Mouse (Mus musculus) right cerebral cortex, postnatal 4 days (tissue): ENCODE data around the gene Gm10153.
"Not testable (repeated sequence)": the region's sequence is repeated elsewhere in the genome, so short reads cannot be mapped to it uniquely, and the experiment has no call there.

Source experiments
- DNase-seq: peaks from one replicate; pipeline ENCODE4 v3.0.0-alpha.2; 2022

Gene Gm10153

DNA sequence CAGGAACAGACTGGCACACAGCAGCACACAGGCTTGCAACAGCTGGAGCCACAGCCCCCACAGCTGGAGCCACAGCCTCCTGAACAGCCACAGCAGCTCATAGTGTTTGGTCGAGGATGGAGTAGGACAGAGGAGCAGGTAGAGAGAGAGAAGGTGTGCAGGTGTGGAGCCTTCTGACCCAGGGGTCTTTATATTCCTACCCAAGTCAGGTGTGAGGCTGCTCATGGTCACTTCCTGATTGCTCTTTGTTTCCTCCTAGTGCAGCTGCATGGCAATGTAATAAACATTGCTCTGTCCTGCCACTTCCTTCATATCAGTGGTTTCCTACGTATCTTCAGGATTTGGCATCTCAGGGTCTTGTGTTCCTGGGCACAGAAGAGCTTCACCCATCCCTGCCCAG lies at the start of gene Gm10153:
Gene Gm10153 (minus strand): TSS at position 101 of the 400 bp plus-strand sequence.
- DNase-seq: no peak

DNA sequence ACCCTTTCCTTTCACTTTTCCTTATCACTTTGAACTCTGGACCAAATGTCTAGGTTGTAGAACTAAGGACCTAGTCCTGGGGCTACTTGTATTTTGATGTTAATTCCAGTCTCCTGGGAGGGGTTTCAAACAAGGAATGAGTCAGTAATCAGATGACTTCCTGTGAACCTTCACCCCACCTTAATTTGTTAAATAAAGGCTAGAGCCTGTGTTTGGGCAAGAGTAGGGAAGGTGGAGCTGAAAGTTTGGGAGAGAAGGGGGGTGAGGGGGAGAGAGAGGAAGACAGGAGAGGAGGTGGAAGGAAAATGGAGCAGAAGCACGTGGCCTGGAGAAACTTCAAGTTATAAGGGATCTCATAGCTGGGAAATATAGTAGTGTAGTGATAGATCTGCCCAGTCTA lies 41.4 kb upstream of the Gm10153 start:
- no peak for DNase-seq

GRCm38 (mm10) chr7:142229871-142230270 lies 39.7 kb upstream of the Gm10153 start, which contains the start of gene Krtap5-5:
Gene Krtap5-5, minus strand, starts transcription at chr7:142229971.
- not testable (repeated sequence) for DNase-seq

DNA sequence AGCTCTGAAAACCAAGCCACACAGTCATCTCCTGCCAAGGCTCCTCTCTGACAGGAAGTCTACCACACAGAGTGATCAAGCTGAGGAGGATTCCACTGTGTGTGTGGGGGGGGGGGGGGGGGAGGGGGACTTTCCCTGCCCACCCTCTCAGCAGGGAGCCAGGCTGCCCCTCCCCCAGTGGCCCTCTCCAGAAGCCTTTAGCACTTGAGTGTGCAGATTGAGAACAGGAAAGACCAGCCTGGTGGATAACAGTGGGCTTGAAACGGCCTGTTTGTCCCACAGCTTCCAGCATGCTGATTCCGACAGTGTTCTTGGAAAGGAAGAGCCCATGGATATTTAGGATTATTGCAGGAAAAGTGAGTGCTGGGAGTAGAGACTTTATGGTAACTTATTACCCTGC lies 34.3 kb upstream of the Gm10153 start:
- no peak for DNase-seq

GRCm38 (mm10) chr7:142212136-142212535 lies 21.9 kb upstream of the Gm10153 start:
- DNase-seq: not testable (repeated sequence)

GRCm38 (mm10) chr7:142211559-142211958 lies 21.4 kb upstream of the Gm10153 start, which contains the start of gene Gm7579:
Gene Gm7579, plus strand, starts transcription at chr7:142211859.
- DNase-seq: no peak

DNA sequence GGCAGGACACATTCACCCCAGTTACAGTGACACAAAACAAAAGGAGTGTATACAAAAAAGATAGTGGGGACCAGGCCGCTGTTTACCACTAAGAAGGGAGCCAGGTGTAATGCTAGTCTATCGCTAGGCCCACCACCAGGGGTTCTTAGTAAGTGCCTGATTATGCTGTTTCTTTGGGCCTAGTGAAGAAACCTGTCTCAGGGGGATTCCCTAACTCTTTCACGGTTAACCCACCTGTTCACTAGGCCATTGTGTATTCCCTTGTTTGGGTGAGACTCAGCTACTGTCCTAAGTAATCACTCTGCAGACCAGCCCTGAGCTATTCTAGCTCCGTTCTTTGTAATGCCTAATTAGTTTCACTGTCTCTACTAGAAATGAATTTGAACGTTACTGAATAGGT lies 16.7 kb upstream of the Gm10153 start:
- DNase-seq: not testable (repeated sequence)

DNA sequence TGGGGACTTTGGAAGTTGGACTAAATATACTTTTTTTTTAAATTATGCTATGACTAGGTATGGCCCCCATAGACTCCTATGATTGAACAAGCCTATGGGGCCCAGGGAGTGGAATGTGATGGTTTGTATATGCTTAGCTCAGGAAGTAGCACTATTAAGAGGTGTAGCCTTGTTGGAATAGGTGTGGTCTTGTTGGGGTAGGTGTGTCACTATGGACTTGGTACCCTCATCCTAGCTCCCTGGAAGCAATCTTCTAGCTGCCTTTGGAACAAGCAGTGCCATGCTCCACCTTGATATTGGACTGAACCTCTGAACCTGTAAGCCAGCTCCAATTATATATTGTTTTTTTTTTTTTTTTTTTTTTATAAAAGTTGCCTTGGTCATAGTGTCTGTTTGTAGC lies 15.3 kb upstream of the Gm10153 start:
- DNase-seq: no peak

DNA sequence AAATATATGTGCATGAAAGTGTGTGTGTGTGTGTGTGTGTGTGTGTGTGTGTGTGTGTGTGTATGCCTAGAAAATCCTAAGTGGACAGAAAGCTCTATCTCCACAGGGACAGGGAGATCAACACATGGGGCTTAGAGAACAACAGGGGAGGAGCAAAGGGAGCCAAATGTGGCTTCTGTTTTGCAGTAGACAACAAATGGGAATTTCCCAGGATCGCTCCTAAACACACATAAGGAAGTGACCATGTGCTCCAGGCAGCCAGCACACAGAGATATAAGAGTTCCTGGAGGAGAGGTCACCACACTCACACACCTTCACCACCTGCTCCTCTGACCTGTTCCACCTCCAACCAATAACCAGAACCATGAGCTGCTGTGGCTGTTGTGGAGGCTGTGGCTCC lies 10.9 kb upstream of the Gm10153 start, which contains the start of gene Krtap5-3:
Gene Krtap5-3 (plus strand): TSS at position 301 of the 400 bp plus-strand sequence.
- DNase-seq: no peak

GRCm38 (mm10) chr7:142198748-142199147 lies 8.6 kb upstream of the Gm10153 start:
- no peak for DNase-seq

DNA sequence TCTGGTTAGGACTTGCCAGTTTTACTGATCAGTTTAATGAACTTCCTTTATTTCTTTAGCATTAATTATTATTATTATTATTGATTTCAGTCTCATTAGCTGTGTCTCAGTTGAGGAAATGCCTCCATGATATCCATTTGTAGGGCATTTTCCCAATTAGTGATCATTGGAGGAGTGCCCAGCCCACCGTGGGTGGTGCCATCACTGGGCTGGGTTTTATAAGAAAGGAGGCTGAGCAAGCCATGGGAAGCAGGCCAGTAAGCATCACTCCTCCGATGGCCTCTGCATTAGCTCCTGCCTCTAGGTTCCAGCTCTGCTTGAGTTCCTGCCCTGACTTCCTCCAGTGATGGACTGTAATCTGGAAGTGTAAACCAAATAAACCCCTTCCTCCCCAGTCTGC lies 2.0 kb downstream of the Gm10153 start:
- DNase-seq: no peak

DNA sequence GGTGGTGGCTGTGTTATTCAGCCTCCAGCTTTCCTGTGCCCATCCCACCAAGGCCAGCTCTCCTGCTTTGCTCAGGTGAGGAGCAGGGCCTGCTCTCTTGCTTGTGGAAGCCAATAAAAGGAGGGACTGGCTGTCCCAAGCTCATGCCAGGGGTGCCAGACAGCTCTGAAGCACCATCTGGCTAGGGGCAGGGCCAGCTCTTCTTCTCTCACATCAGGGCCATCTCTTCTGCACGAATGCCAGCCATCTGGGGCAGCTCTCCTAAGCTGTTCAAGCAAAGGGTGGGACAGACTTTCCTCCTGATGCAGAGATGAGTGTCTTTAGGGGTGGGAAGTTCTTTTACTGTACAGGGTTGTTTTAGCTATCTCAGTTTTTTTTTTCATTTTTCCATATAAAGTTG lies 9.2 kb downstream of the Gm10153 start:
- DNase-seq: no peak

- no peak for DNase-seq
Measured at GRCm38 (mm10) chr7:142178685-142179084, 11.5 kb downstream of the Gm10153 start.

DNA sequence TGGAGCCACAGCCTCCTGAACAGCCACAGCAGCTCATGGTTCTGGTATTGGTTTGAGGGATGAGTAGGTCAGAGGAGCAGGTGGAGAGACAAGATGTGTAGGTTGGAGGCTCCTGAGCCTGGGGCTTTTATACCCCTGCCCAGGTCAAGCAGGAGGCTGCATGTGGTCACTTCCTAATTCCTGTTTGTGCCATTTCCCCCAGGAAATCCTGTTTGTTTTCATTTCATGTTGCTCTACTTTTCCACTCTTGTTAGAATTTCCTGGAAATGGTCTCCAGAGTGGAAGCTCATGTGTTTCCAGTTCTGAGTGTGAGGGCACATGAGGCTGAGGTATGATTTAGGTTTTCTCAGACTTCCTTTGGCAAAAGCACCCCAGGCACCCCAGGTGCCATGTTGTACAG lies 14.3 kb downstream of the Gm10153 start, which contains the start of gene Krtap5-2:
Gene Krtap5-2 (minus strand): TSS at position 101 of the 400 bp plus-strand sequence.
- DNase-seq: not testable (repeated sequence)

DNA sequence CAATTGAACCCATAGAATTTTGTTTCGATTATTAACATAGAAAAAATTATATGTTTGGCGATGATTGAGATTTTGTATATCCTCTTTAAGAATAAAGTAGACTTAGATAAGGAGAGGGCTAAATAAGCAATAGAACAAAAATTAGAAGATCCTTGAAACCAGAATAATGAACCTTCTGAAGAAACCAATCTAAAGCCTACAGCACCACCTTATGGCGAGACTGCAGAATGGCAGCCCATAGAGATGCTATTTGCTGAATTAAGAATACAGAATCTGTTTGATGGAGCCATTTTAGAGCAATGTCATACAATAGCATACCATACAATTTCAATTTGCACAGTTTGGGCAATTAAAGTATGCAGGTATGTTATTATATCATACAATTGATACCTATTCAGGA lies 20.4 kb downstream of the Gm10153 start:
- no peak for DNase-seq

- not testable (repeated sequence) for DNase-seq
Measured at GRCm38 (mm10) chr7:142165639-142166038, 24.6 kb downstream of the Gm10153 start, which contains the start of gene Gm4553. Gene Gm4553, minus strand, starts transcription at chr7:142165739.

DNA sequence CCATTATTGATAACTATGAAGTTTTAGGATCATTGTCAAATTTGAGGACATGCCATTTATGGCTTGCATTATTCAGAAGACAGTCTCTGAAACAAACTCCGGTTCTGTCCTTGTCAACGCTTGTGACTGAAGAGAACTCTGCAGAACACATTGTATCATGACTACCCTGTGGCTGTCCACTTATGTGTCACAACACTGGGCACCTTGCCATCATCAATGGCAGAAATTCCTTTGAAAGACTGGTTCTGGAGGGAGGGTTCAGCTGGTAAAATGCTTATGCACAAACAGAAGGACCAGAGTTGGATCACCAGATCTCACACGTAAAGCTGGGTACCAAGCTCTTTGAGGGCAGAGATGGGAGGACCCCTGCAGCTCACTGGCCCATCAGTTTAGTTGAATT lies 30.8 kb downstream of the Gm10153 start:
- no peak for DNase-seq

GRCm38 (mm10) chr7:142157013-142157412 lies 33.2 kb downstream of the Gm10153 start, which contains the start of gene Gm29735:
Gene Gm29735, minus strand, starts transcription at chr7:142157113.
- DNase-seq: not testable (repeated sequence)

DNA sequence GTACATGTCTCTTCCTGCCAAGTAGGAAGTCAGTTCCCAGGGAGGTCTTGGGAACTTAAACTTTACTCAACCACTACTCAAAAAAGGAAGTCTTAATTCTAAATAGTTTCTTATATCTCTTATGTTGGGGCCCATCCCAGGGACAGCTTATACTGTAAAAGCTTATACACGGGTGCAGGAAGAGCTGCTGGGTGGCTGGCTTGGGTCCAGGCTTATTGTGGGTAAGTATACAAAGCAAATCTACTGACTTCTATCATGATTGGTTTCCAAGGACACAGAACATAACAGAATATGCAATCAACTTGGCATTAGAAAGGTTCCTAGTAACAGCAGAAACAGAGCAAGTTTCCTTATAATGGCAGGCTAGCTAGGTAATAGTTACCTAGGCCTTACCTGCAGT lies 34.9 kb downstream of the Gm10153 start:
- DNase-seq: no peak

DNA sequence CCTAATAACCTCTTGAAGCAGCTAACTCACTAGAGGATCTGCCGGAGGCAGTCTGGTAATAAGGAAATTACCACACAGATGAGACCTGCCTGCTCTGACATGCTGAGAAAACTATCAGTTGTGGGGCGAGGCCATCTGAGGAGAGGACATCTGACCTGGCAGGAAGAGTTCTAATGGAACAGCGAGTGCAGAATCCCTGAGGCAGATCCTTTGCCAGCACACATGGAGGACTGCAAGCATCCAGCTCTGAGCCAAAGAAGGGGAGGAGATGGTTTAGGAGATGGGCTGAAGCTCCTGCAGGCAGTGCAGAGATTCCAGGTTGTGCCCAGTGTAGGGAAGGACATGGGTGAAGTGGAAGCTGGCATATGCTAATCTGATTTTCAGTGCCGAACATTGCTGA lies 38.0 kb downstream of the Gm10153 start:
- no peak for DNase-seq

DNA sequence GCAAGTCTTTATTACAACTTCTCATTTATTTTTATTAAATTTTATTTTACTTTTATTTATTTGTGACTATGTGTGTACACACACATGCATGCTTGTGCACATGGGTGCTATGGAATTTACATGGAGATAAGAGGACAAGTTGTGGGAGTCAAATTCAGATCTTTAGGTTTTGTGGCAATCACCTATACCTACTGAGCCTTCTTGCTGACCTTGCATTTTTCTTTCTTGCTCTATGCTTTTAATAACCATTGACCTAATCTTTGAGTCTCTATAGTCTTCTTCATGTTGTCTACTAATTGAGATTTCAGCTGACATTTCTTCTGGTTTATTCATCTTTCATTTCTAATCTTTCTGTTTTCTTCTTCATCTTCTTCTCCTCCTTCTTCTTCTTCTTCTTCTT lies 41.6 kb downstream of the Gm10153 start:
- no peak for DNase-seq

DNA sequence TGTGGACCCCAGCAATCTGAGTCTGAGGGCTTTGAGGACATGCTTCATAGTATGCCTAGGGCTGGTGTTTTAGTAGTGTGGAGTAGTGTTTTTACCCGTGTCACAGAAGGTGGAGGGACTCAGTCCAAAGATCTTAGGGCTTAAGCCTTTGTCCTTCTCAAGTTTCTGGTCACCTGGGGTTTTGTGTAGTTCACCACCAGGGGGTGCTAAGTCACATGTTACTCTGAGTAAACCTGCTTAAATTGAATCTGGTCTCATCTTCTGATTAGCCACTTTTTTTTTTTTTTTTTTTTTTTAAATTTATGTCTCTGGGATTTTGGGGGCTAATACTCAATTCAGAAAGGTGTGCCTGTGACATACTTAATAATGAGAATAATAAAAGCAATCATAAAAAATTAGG lies 44.2 kb downstream of the Gm10153 start:
- peak; percentile 12 for DNase-seq

- no peak for DNase-seq
Measured at GRCm38 (mm10) chr7:142145413-142145940, 44.7 kb downstream of the Gm10153 start.

DNA sequence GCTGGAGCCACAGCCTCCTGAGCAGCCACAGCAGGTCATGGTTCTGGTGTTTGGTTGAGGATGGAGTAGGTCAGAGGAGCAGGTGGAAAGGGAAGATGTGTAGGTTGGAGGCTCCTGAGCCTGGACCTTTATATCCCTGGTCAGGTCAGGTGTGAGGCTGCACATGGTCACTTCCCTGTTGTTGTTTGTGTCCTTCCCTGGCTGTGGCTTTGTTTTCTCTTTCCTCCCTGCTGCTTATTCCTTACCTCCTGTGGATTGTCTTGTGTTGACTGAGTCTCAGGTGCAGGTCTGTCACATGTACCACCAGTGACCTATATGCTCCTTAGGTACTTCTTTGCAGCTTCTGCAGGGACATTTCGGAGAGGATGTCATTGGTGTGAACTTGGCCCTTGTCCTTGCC lies 45.7 kb downstream of the Gm10153 start, which contains the start of gene Gm45337:
Gene Gm45337 (minus strand): TSS at position 101 of the 400 bp plus-strand sequence.
- DNase-seq: no peak

DNA sequence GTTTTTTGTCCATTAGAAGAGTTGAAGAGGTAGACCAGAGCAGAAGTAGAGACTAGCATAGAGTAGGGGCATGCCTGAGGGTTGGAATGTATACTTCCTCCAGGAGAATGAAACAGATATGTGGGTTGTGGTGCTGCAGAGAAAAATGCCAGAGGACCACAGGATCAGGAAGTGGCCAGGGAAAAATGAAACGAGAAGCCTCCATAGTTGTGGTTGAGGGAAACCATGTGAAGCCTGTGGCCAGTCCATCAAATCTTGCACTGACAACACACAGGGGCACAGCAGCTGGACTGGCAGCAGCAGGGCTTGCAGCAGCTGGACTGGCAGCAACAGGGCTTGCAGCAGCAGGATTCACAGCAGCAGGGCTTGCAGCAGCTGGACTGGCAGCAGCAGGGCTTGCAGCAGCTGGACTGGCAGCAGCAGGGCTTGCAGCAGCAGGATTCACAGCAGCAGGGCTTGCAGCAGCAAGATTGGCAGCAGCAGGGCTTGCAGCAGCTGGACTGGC lies 46.6 kb downstream of the Gm10153 start:
- DNase-seq: not testable (repeated sequence)
